Mouse (Mus musculus) kidney, embryonic 15.5 days (tissue): Measurements from ENCODE around the gene Gm49340. TPM values are rescaled to one million over a fixed set of nuclear protein-coding genes. Genes with fewer than 3 reads are reported as not detected.

Source experiments
- ATAC-seq: fragments of 200-750 bp; cut with Nextera tagmentation; replicated peaks from 2 replicates; pipeline ENCODE4 v1.8.0; 2017; ENCODE audit warnings: moderate TSS enrichment; ENCODE audit not compliant: low FRiP score
- H3K27ac ChIP-seq: fragments of 300-500 bp; sonication (generic); 2 replicates; pipeline ENCODE4 v1.5.1; 2015; ENCODE audit warnings: mild to moderate bottlenecking, inconsistent platforms
- H3K27me3 ChIP-seq: fragments of 300-500 bp; sonication (generic); 2 replicates; pipeline ENCODE4 v1.6.1; 2015; ENCODE audit warnings: inconsistent platforms
- H3K36me3 ChIP-seq: fragments of 300-500 bp; sonication (generic); 2 replicates; pipeline ENCODE4 v1.6.1; 2015; ENCODE audit warnings: inconsistent platforms
- H3K4me1 ChIP-seq: fragments of 300-500 bp; sonication (generic); 2 replicates; pipeline ENCODE4 v1.6.1; 2015; ENCODE audit warnings: inconsistent platforms
- H3K4me2 ChIP-seq: fragments of 300-500 bp; sonication (generic); 2 replicates; pipeline ENCODE4 v1.6.1; 2015; ENCODE audit warnings: moderate library complexity, mild to moderate bottlenecking, inconsistent platforms
- H3K4me3 ChIP-seq: fragments of 300-500 bp; sonication (generic); replicated peaks from 2 replicates; pipeline ENCODE4 v1.5.1; 2015; ENCODE audit warnings: mild to moderate bottlenecking, inconsistent platforms
- H3K9ac ChIP-seq: fragments of 300-500 bp; sonication (generic); 2 replicates; pipeline ENCODE4 v1.6.1; 2015; ENCODE audit warnings: mild to moderate bottlenecking, inconsistent platforms
- H3K9me3 ChIP-seq: fragments of 300-500 bp; sonication (generic); replicated peaks from 2 replicates; pipeline ENCODE4 v1.6.1; 2016; ENCODE audit warnings: inconsistent platforms
- WGBS: fragments of 180-500 bp; shearing (Covaris S2); methylation state at CpG from one replicate; pipeline ENCODE4 v1.1.7; 2015; ENCODE audit warnings: mixed read lengths; 5-methylcytosine and 5-hydroxymethylcytosine counted together
- polyA plus RNA-seq: library from polyadenylated mRNA; unstranded; fragments of >200 nt; fragmentation: Nextera tagmentation; extraction: Ambion mirVana; gene quantifications from 2 replicates; pipeline ENCODE4 v1.2.1, GENCODE M21; 2015

Gm49340 gene
- polyA plus RNA-seq, 1 experiment from 2014 or later = not detected

- Histone ChIP-seq H3K9ac (no peak overlapping the region), H3K9me3 (no peaks in the 10 kb centered on the region), H3K36me3 (no peaks in the 10 kb centered on the region), H3K4me3 (peak overlapping the region; percentile 17; the same call in 1 of the 2 replicates), H3K4me2 (peak overlapping the region; percentile 46), H3K27ac (peak overlapping the region; percentile 51), H3K4me1 (peaks cover 8% of the 10 kb centered on the region; the same call in 1 of the 2 replicates), H3K27me3 (no peaks in the 10 kb centered on the region)
- ATAC-seq = peak; percentile 92
- 8% methylated on average over 12 of the region's 12 CpGs for WGBS
Measured at GRCm38 (mm10) chr11:73326485-73326886, 3.1 kb upstream of the Gm49340 start.

- Histone ChIP-seq H3K4me2 (no peak overlapping the region), H3K9me3 (no peaks in the 10 kb centered on the region), H3K36me3 (no peaks in the 10 kb centered on the region), H3K4me3 (no peak overlapping the region), H3K27ac (peak overlapping the region; percentile 51; the same call in 1 of the 2 replicates), H3K9ac (no peak overlapping the region), H3K27me3 (no peaks in the 10 kb centered on the region), H3K4me1 (peaks cover 8% of the 10 kb centered on the region; the same call in 1 of the 2 replicates)
- ATAC-seq = no peak
- WGBS = 56% methylated on average over 4 of the region's 4 CpGs
Measured at GRCm38 (mm10) chr11:73327361-73327760, 2.2 kb upstream of the Gm49340 start.

GRCm38 (mm10) chr11:73333357-73333756 is 3.8 kb downstream of the Gm49340 start:
- Histone ChIP-seq H3K4me3 (no peak overlapping the region), H3K36me3 (no peaks in the 10 kb centered on the region), H3K4me2 (no peak overlapping the region), H3K27me3 (no peaks in the 10 kb centered on the region), H3K9me3 (no peaks in the 10 kb centered on the region), H3K27ac (no peak overlapping the region), H3K9ac (no peak overlapping the region), H3K4me1 (no peaks in the 10 kb centered on the region)
- 82% methylated on average over 2 of the region's 2 CpGs for WGBS
- ATAC-seq = no peak

GRCm38 (mm10) chr11:73336919-73337318 is 7.4 kb downstream of the Gm49340 start:
- H3K4me2 ChIP-seq = no peak overlapping the region
- WGBS = 78% methylated on average over 4 of the region's 4 CpGs
- no peak for ATAC-seq
- no peaks in the 10 kb centered on the region for H3K27me3 ChIP-seq
- no peaks in the 10 kb centered on the region for H3K9me3 ChIP-seq
- no peak overlapping the region for H3K9ac ChIP-seq
- no peak overlapping the region for H3K27ac ChIP-seq
- no peak overlapping the region for H3K4me3 ChIP-seq
- no peaks in the 10 kb centered on the region for H3K36me3 ChIP-seq
- H3K4me1 ChIP-seq = no peaks in the 10 kb centered on the region

- no peaks in the 10 kb centered on the region for H3K27me3 ChIP-seq
- no peak within 1 kb of the TSS for H3K4me3 ChIP-seq
- H3K27ac ChIP-seq = no peak within 1 kb of the TSS
- H3K9me3 ChIP-seq = no peaks in the 10 kb centered on the region
- H3K36me3 ChIP-seq = no peaks in the 10 kb centered on the region
- H3K4me1 ChIP-seq = no peaks in the 10 kb centered on the region
- WGBS = 47% methylated on average over 3 of the region's 3 CpGs
- H3K9ac ChIP-seq = no peak within 1 kb of the TSS
- ATAC-seq = no peak
- H3K4me2 ChIP-seq = no peak within 1 kb of the TSS
Measured at GRCm38 (mm10) chr11:73350483-73350882, 20.9 kb downstream of the Gm49340 start, which contains the start of gene Olfr20. Gene Olfr20, plus strand, starts transcription at chr11:73350783.

GRCm38 (mm10) chr11:73370946-73371345 is 41.4 kb downstream of the Gm49340 start, which contains the start of gene Olfr376:
Gene Olfr376, plus strand, starts transcription at chr11:73371246.
- no peaks in the 10 kb centered on the region for H3K36me3 ChIP-seq
- no peaks in the 10 kb centered on the region for H3K9me3 ChIP-seq
- H3K27ac ChIP-seq = no peak within 1 kb of the TSS
- no peak for ATAC-seq
- H3K9ac ChIP-seq = no peak within 1 kb of the TSS
- no peaks in the 10 kb centered on the region for H3K4me1 ChIP-seq
- H3K4me3 ChIP-seq = no peak within 1 kb of the TSS
- no peak within 1 kb of the TSS for H3K4me2 ChIP-seq
- WGBS = 88% methylated on average over 2 of the region's 2 CpGs
- no peaks in the 10 kb centered on the region for H3K27me3 ChIP-seq

GRCm38 (mm10) chr11:73395374-73395773 is 65.8 kb downstream of the Gm49340 start:
- Histone ChIP-seq H3K9ac (no peak overlapping the region), H3K9me3 (no peaks in the 10 kb centered on the region), H3K36me3 (no peaks in the 10 kb centered on the region), H3K4me2 (no peak overlapping the region), H3K4me3 (no peak overlapping the region), H3K27ac (no peak overlapping the region), H3K4me1 (no peaks in the 10 kb centered on the region), H3K27me3 (no peaks in the 10 kb centered on the region)
- 56% methylated on average over 4 of the region's 4 CpGs for WGBS
- no peak for ATAC-seq

- no peak for ATAC-seq
Measured at GRCm38 (mm10) chr11:73399514-73399913, 70.0 kb downstream of the Gm49340 start, which contains the start of gene Olfr1. Gene Olfr1, minus strand, starts transcription at chr11:73399614.

More at GRCm38 (mm10) chr11:73399514-73399913, 70.0 kb downstream of the Gm49340 start, which contains the start of gene Olfr1:
- no peaks in the 10 kb centered on the region for H3K27me3 ChIP-seq
- no peaks in the 10 kb centered on the region for H3K9me3 ChIP-seq
- H3K4me1 ChIP-seq = no peaks in the 10 kb centered on the region
- H3K4me2 ChIP-seq = no peak within 1 kb of the TSS
- H3K36me3 ChIP-seq = no peaks in the 10 kb centered on the region
- H3K27ac ChIP-seq = no peak within 1 kb of the TSS
- no peak within 1 kb of the TSS for H3K4me3 ChIP-seq
- no peak within 1 kb of the TSS for H3K9ac ChIP-seq

Other genes with a start within 250 kb of the Gm49340 start
- 0.37 and 0.42 TPM in 2 replicates for gene Itgae, start 239.2 kb upstream of the Gm49340 start, polyA plus RNA-seq
- gene Haspin, start 191.4 kb upstream of the Gm49340 start, polyA plus RNA-seq = 17.5 and 18.9 TPM in 2 replicates
- gene P2rx5, start 169.3 kb upstream of the Gm49340 start, polyA plus RNA-seq = 0.47 and 0.50 TPM in 2 replicates
- gene Emc6, start 152.7 kb upstream of the Gm49340 start, polyA plus RNA-seq = 121 and 131 TPM in 2 replicates
- gene Tax1bp3, start 152.7 kb upstream of the Gm49340 start, polyA plus RNA-seq = 202 and 204 TPM in 2 replicates
- 17.7 and 18.2 TPM in 2 replicates for gene Ctns, start 130.7 kb upstream of the Gm49340 start, polyA plus RNA-seq
- gene Shpk, start 130.3 kb upstream of the Gm49340 start, polyA plus RNA-seq = 1.5 and 1.7 TPM in 2 replicates
- 0.12 TPM in 1 of 2 replicates, not detected in the other for gene Trpv1, start 95.4 kb upstream of the Gm49340 start, polyA plus RNA-seq
- gene Trpv3, start 62.4 kb upstream of the Gm49340 start, polyA plus RNA-seq = 0.18 and 0.22 TPM in 2 replicates
- gene Aspa, start 145 bp upstream of the Gm49340 start, polyA plus RNA-seq = 17.1 and 17.2 TPM in 2 replicates
- gene Spata22, start within 50 bp of the Gm49340 start, polyA plus RNA-seq = 0.32 and 0.33 TPM in 2 replicates
- gene Olfr20, start 21.0 kb downstream of the Gm49340 start, polyA plus RNA-seq = not detected in 2 replicates
- gene Olfr376, start 41.5 kb downstream of the Gm49340 start, polyA plus RNA-seq = not detected in 2 replicates
- gene Olfr1, start 69.9 kb downstream of the Gm49340 start, polyA plus RNA-seq = not detected in 2 replicates
- not detected in 2 replicates for gene Olfr378, start 98.7 kb downstream of the Gm49340 start, polyA plus RNA-seq
- not detected in 2 replicates for gene Olfr380, start 127.8 kb downstream of the Gm49340 start, polyA plus RNA-seq
- gene Olfr381, start 161.9 kb downstream of the Gm49340 start, polyA plus RNA-seq = not detected in 2 replicates
- gene Olfr382, start 187.5 kb downstream of the Gm49340 start, polyA plus RNA-seq = not detected in 2 replicates